Mouse (Mus musculus): ENCODE measurements around the gene Prl3d1. TPM values are rescaled to one million over a fixed set of nuclear protein-coding genes. Genes with fewer than 3 reads are reported as not detected.
"Not testable (repeated sequence)": the region's sequence is repeated elsewhere in the genome, so short reads cannot be mapped to it uniquely, and the experiment has no call there.

The Prl3d1 gene
- polyA plus RNA-seq (2012), result not detected in 2 replicates

- not testable (repeated sequence) for TF ChIP-seq GATA1 (IDR thresholded peaks at IDR 0.05; ENCODE audit: low read length)
These were observed at the start of gene Prl3d1 for GRCm38 (mm10) chr13:27093890-27094289. Gene Prl3d1 (plus strand): TSS chr13:27094190.

GRCm38 (mm10) chr13:27057270-27057669, 36.7 kb upstream of the Prl3d1 start, which contains the start of gene Prl:
Gene Prl (plus strand): TSS chr13:27057570.
- no peak for TF ChIP-seq GATA1 (IDR thresholded peaks at IDR 0.05; ENCODE audit: low read length)

- no peak for TF ChIP-seq GATA1 (IDR thresholded peaks at IDR 0.05; ENCODE audit: low read length)
These were observed 34.8 kb upstream of the Prl3d1 start for GRCm38 (mm10) chr13:27059177-27059576.

- TF ChIP-seq GATA1 (IDR thresholded peaks at IDR 0.05; ENCODE audit: low read length), result not testable (repeated sequence)
These were observed 27.4 kb downstream of the Prl3d1 start, which contains the start of gene Prl3d2 for GRCm38 (mm10) chr13:27121398-27121797. Gene Prl3d2 (plus strand): TSS chr13:27121698.

- TF ChIP-seq GATA1 (IDR thresholded peaks at IDR 0.05; ENCODE audit: low read length), result no peak
These were observed 54.3 kb downstream of the Prl3d1 start for GRCm38 (mm10) chr13:27148264-27148663.

Other genes with a start within 250 kb of the Prl3d1 start
- not detected in 2 replicates for gene Prl, start 36.6 kb upstream of the Prl3d1 start, polyA plus RNA-seq (2012)
- gene Prl3d2, start 27.5 kb downstream of the Prl3d1 start, polyA plus RNA-seq (2012), result not detected in 2 replicates
- not detected in 2 replicates for gene Prl3d3, start 62.6 kb downstream of the Prl3d1 start, polyA plus RNA-seq (2012)
- not detected in 2 replicates for gene Prl3c1, start 102.5 kb downstream of the Prl3d1 start, polyA plus RNA-seq (2012)
- gene Prl3b1, start 147.7 kb downstream of the Prl3d1 start, polyA plus RNA-seq (2012), result not detected in 2 replicates
- not detected in 2 replicates for gene Prl3a1, start 165.2 kb downstream of the Prl3d1 start, polyA plus RNA-seq (2012)
- gene Prl6a1, start 218.4 kb downstream of the Prl3d1 start, polyA plus RNA-seq (2012), result not detected in 2 replicates